ENCODE assay signal across 9 mouse cellular contexts in the genomic region with DNA sequence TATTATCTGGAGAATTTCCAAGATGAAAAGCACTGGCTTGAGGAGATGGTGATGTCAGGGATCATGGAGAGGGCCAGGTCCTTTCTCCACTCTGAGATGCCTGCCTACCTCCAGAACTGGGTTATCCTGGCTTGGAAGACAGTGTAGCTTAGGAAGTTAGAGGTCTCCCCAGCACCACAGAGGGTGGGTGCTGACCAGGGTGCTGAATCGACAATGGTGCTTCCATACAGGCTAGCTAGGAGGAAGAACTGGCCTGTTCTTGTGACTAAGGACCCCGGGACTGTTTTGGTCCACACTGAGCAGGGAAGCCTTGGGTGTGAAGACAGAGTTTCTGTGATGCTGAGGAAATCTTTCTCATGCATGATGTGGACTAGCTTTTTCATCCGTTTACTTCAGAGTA. TPM values are rescaled to one million over a fixed set of nuclear protein-coding genes. Genes with fewer than 3 reads are reported as not detected.
DNase-seq lines count a peak whose midpoint lies in the region; ATAC-seq lines count a peak whose summit lies in the region.
"Had no signal": no experiment of that assay in that cellular context is flagged by ENCODE, and none has a peak within 500 bp of the region (broad histone marks: within the 10 kb centered on the region; RNA-seq: fewer than 3 reads in every experiment).

No protein-coding gene starts in this region.

- no peaks in the 10 kb centered on the region for H3K9me3 ChIP-seq in heart, embryonic 11.5 days (replicated peaks; ENCODE audit: control insufficient read depth, low read length)
- H3K9me3 ChIP-seq in forebrain, embryonic 14.5 days (replicated peaks; ENCODE audit: control insufficient read depth, low read length) = no peaks in the 10 kb centered on the region
- H3K9me3 ChIP-seq: forebrain, embryonic 13.5 days had no signal

- WGBS in heart, embryonic 11.5 days (ENCODE audit: insufficient replicate concordance) = 27% methylated on average over 3 of the region's 3 CpGs
- 37% methylated on average over 3 of the region's 3 CpGs for WGBS in forebrain, embryonic 14.5 days

- no peaks in the 10 kb centered on the region; the same call in 1 of the 2 replicates for H3K27me3 ChIP-seq in heart, embryonic 11.5 days (ENCODE audit: control insufficient read depth, insufficient read depth, low read length)
- H3K27me3 ChIP-seq in forebrain, embryonic 14.5 days (replicated peaks; ENCODE audit: control insufficient read depth, insufficient read depth, low read length) = no peaks in the 10 kb centered on the region
- H3K27me3 ChIP-seq: forebrain, embryonic 13.5 days had no signal

- peak; percentile 60 for DNase-seq in heart, postnatal 4 days
- DNase-seq in 3T3-L1 (ENCODE audit: low read depth, low spot score) (peak; percentile 67), ZHBTc4 (ENCODE audit: low read depth, low spot score) (peak; percentile 62)
- peak; percentile 73 for DNase-seq in kidney, postnatal 10 days
- no peak for DNase-seq in forebrain, embryonic 14.5 days (ENCODE audit: low spot score)
- DNase-seq in left cerebral cortex, adult 18-20 months (ENCODE audit: low spot score in 2 of 2) = no peak
- no peak for DNase-seq in right cerebral cortex, postnatal 10 days (ENCODE audit: low spot score in 2 of 2)

- H3K4me2 ChIP-seq in heart, embryonic 11.5 days = no peak overlapping the region
- H3K4me2 ChIP-seq in forebrain, embryonic 14.5 days (ENCODE audit: low read length) = no peak overlapping the region
- H3K4me2 ChIP-seq: forebrain, embryonic 13.5 days had no signal

- no peak overlapping the region for H3K27ac ChIP-seq in heart, embryonic 11.5 days (ENCODE audit: low read depth, low read length)
- no peak overlapping the region for H3K27ac ChIP-seq in forebrain, embryonic 14.5 days (ENCODE audit: low read depth, low read length)
- H3K27ac ChIP-seq: forebrain, embryonic 13.5 days had no signal

- no peaks in the 10 kb centered on the region for H3K4me1 ChIP-seq in heart, embryonic 11.5 days (ENCODE audit: control insufficient read depth, insufficient read depth, low read length)
- no peaks in the 10 kb centered on the region for H3K4me1 ChIP-seq in forebrain, embryonic 14.5 days (ENCODE audit: control insufficient read depth, insufficient read depth, low read length)
- H3K4me1 ChIP-seq: forebrain, embryonic 13.5 days had no signal

- peaks cover 5% of the 10 kb centered on the region; the same call in 1 of the 2 replicates for H3K36me3 ChIP-seq in heart, embryonic 11.5 days (ENCODE audit: control insufficient read depth, insufficient read depth, low read length)
- peaks cover 46% of the 10 kb centered on the region for H3K36me3 ChIP-seq in forebrain, embryonic 14.5 days (ENCODE audit: control insufficient read depth, insufficient read depth, low read length)

- ATAC-seq in heart, embryonic 11.5 days (replicated peaks; ENCODE audit: insufficient number of reproducible peaks, low FRiP score, low TSS enrichment) = no peak
- no peak for ATAC-seq in forebrain, embryonic 14.5 days
- ATAC-seq: forebrain, embryonic 13.5 days had no signal

- H3K4me3 ChIP-seq in heart, embryonic 11.5 days (ENCODE audit: low read depth, low read length) = no peak overlapping the region
- H3K4me3 ChIP-seq in forebrain, embryonic 14.5 days (ENCODE audit: low read depth, low read length) = no peak overlapping the region
- H3K4me3 ChIP-seq: forebrain, embryonic 13.5 days had no signal

- H3K9ac ChIP-seq in heart, embryonic 11.5 days (ENCODE audit: low read depth, low read length) = no peak overlapping the region
- H3K9ac ChIP-seq in forebrain, embryonic 14.5 days (ENCODE audit: low read length) = no peak overlapping the region
- H3K9ac ChIP-seq: forebrain, embryonic 13.5 days had no signal

RNA-seq across cellular contexts. Expression of gene Tmem74b, which starts 10.8 kb away (rescaled TPM):
- 1 to 10 TPM; 5.0 to 5.1 TPM for total RNA-seq in heart, postnatal 4 days (2021)
- polyA plus RNA-seq in heart, embryonic 11.5 days (2014; fragmentation: Nextera tagmentation; extraction: Ambion mirVana) = 1.4 and 2.7 TPM in 2 replicates
- polyA plus RNA-seq in forebrain, embryonic 14.5 days (2014; fragmentation: Nextera tagmentation; extraction: Ambion mirVana) = 17.3 and 19.7 TPM in 2 replicates
- total RNA-seq in left cerebral cortex, adult 18-20 months (2021) = 1 to 10 TPM; 7.0 to 8.1 TPM

RNA-seq across cellular contexts. Expression of gene Psmf1, which starts 31.3 kb away (rescaled TPM):
- total RNA-seq in heart, postnatal 4 days (2021) = 10 to 100 TPM; 32.0 to 33.0 TPM
- 30.7 and 33.6 TPM in 2 replicates for polyA plus RNA-seq in heart, embryonic 11.5 days (2014; fragmentation: Nextera tagmentation; extraction: Ambion mirVana)
- 59.4 and 60.2 TPM in 2 replicates for polyA plus RNA-seq in forebrain, embryonic 14.5 days (2014; fragmentation: Nextera tagmentation; extraction: Ambion mirVana)
- total RNA-seq in left cerebral cortex, adult 18-20 months (2021) = 10 to 100 TPM; 37.7 to 39.1 TPM

RNA-seq across cellular contexts. Expression of gene Rad21l, which starts 44.3 kb away (rescaled TPM):
- total RNA-seq in heart, postnatal 4 days (2021) = not detected
- polyA plus RNA-seq in heart, embryonic 11.5 days (2014; fragmentation: Nextera tagmentation; extraction: Ambion mirVana) = not detected in 2 replicates
- polyA plus RNA-seq in forebrain, embryonic 14.5 days (2014; fragmentation: Nextera tagmentation; extraction: Ambion mirVana) = 0.17 TPM in 1 of 2 replicates, not detected in the other
- 1 to 10 TPM in 1 of 2 experiments, under 1 TPM in 1; 0.93 to 1.7 TPM for total RNA-seq in left cerebral cortex, adult 18-20 months (2021)
- polyA plus RNA-seq: forebrain, embryonic 13.5 days had no signal

Comparison
In these comparisons a context has a peak if more than half of its experiments do, and no peak if none do; other contexts are left out.
1. DNase-seq: peak in heart, postnatal 4 days (single experiment), 3T3-L1 (single experiment), ZHBTc4 (single experiment) and kidney, postnatal 10 days (single experiment); none in forebrain, embryonic 14.5 days (single experiment), left cerebral cortex, adult 18-20 months (0 of 2) and right cerebral cortex, postnatal 10 days (0 of 2).